Mouse (Mus musculus) G1E (cell line): ENCODE measurements at regions not wholly inside any gene's neighbourhood (a gene's known extent, or its start where the extent isn't known, plus 50 kb on each side); places are given as distances from the start of the nearest gene placed in this dataset.

Source experiments
- CTCF ChIP-seq: IDR thresholded peaks from 2 replicates; pipeline ENCODE4 v1.5.1; 2012; ENCODE audit warnings: low read depth, low read length, inconsistent platforms, mixed read lengths
- GATA1 ChIP-seq: IDR thresholded peaks from 2 replicates; pipeline ENCODE4 v1.6.1; 2012; ENCODE audit warnings: borderline replicate concordance, low read length, inconsistent platforms, mixed read lengths
- POLR2AphosphoS5 ChIP-seq: IDR thresholded peaks from 2 replicates; pipeline ENCODE4 v1.6.1; 2012; ENCODE audit warnings: low read depth, low read length, inconsistent platforms; ENCODE audit not compliant: insufficient replicate concordance
- TAL1 ChIP-seq: conservative IDR thresholded peaks from 2 replicates; pipeline ENCODE4 v1.6.1; 2012; ENCODE audit warnings: low read depth, low read length, inconsistent platforms, mixed read lengths

DNA sequence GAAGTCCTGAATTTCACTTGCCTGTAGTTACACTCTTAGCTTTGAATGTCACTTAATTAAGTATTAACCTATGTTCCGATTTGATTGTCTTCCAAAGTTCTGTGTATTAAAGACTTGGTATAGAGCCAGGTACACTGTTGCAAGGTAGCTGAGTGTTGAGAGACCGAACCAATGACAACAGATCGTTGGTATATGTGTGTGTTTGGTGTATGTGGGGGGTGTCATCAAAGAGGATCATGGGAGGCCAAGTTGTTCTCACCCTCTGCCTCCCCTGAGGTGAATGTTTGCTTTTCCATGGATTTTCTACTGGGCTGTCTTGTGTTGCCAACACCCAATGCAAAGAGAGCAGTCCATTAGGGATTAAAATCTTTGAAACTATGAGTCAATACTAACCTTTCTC lies 135.1 kb upstream of the Ccdc122 start:
- no peak for TF ChIP-seq CTCF
- TF ChIP-seq TAL1, result no peak
- no peak for TF ChIP-seq POLR2AphosphoS5
- TF ChIP-seq GATA1, result no peak
